Mouse (Mus musculus) thymus, adult 18-20 months (tissue): ENCODE measurements around the gene Mettl17.
"Not testable (repeated sequence)": the region's sequence is repeated elsewhere in the genome, so short reads cannot be mapped to it uniquely, and the experiment has no call there.

Experiments used
- DNase-seq, 2 experiments: peaks; one replicate each; pipeline ENCODE4 v3.0.0; 2022; ENCODE audit warnings: mixed read lengths in 2 of 2

Mettl17 gene

DNA sequence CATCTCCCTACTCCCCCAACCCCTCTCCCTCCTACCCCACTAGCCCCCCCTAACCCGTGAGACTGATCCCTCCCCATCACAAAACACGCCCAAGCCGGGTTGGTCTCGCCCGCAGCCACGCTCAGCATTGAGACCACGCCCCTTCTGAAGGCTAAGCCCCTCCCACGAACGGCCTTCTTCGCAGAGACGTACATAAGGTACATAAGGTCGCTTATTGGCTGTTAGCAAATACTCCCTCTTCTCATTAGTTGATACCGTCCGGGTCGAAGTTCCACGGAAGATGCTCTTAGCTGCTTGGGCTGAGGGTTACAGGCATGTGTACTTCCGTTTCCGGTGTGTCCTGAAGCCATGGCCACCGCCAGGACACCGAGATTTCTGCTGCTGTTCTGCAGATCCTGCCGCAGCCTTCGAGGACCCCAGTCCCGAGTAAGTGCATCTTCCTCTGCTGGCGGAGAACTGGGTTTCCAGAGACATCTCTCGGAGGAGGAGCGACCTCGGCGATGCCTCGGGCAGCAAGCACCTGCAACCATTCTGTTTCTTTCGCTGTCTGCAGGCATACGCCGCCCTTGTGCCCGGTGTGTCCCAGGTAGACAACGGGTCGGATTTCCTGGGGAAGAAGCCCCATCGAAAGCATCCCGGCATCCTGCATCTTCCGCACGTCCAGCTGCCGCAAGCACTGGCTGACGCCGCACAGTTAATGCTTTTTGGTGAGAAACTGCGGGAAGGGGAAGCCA is at the start of gene Mettl17:
Gene Mettl17 (plus strand): TSS at position 245 of the 734 bp plus-strand sequence.
- DNase-seq = peak; percentile 88 to 94

DNA sequence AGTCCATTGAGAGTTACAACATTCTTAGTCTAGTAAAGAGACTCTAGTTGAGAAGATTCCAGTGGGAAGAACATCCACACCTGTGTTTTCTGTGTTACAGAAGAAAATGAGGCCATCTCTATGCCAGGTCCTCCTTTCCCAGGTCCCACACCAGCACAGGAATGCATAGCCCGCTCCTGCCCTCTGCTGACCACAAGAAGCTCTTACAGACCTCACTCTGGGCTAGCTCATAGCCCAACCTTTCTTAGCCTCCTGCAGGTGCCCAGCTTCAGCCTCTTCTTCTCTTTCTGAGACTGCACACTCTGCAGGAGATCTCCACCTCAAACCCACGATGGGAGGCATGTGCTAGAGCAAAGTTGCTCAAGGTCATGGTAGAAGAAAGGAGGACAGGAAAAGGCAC is 46.2 kb upstream of the Mettl17 start:
- DNase-seq = not testable (repeated sequence)

DNA sequence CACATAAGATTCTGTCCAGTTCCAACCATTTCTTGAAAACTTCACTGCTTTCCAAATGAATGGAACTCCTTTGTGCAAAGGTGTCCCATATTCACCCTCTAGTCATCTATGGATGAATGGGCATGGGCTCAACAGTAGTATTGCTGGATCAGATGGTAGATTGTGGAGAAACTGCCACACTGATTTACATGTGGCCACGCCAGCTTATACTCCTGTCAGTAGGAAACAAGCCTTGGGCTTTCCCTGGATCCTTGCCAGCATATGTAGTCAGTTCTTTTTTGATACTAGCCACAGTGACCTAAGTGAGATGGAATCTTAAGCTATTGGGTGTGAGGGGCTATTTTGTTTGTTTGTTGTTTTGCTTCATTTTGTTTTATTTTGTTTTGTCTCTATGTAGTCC is 42.4 kb upstream of the Mettl17 start:
- no peak for DNase-seq

DNA sequence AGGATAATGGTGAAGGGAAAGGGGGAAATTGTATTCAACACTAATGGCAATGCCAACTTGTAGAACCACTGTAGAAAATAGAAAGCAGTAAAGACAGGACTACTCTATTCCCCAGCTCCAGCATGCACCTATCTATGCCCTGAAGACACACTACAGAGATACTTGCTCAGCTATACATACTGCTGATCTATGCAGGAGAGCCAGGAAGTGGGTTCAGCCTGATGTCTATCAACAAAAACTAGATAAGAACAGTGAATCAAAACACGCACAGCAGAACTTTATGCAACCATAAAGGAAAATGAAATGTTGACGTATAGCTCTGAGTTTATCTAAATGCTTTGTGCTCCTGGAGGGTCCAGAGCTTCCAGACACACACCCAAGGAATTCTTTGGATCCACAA is 41.9 kb upstream of the Mettl17 start:
- DNase-seq = no peak

DNA sequence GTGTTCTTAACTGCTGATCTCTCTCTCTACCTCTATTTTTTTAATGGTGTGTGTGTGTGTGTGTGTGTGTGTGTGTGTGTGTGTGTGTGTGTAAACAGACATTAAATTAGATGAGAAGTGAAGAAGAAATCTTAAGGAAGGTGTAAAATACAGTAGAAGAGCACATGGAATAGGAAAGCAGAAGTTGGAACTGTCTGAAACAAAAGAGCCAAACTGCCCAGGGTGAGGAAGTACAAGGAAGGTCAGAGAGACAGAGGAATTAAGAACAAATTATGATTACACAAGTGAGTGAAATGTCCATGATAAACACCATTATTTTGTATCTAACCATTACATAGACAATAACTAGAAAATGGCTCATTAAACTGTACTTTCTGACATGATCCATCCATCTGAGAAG is 40.8 kb upstream of the Mettl17 start:
- no peak for DNase-seq

DNA sequence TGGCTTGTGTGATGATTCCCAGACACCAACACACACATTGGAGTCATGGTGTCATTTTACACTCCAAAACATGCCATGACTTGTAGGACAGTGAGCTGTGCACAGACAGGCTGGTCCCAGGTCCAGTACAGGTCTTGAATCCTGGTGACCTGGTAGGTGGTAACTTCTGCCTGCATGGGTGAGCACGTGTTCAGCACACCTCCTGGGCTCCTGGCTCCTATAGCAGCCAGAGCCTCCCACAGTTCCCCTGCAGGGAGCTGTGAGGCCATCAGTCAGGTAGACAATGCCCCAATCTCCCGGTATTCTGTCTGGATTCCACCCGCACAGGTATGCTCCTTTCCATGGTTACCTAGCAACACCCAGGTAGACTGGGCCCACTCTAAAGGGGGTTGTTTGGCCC is 38.1 kb upstream of the Mettl17 start:
- no peak for DNase-seq

DNA sequence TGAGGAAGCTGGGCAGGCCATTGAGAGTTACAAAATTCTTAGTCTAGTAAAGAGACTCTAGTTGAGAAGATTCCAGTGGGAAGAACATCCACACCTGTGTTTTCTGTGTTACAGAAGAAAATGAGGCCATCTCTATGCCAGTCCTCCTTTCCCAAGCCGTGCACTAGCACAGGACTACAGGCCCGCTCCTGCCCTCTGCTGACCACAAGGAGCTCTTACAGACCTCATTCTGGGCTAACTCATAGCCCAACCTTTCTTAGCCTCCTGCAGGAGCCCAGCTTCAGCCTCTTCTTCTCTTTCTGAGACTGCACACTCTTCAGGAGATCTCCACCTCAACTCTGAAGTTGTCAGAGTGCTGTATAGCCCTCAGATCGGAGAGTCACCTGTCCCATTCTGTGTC is 33.6 kb upstream of the Mettl17 start:
- DNase-seq = not testable (repeated sequence)

DNA sequence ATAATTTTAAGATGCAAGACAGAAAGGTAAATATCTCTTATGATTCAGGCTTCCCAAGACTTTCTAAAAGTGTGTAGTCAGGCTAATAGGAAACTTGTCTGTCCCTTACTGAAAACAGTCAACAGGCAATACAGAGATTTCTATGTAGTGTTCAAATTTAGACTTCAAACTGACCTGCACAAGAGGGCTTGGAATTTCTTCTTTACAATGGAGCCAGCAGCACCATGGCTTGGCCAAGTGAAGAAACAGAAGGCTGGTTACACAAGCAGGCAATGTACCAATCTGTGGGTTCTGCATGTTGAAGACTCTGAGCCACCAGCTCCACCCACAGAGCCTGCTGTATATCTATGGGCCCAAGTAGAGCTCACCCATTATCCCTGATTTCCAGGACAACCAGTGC is 31.2 kb upstream of the Mettl17 start, which contains the start of gene Ear6:
Gene Ear6 (plus strand): TSS at position 301 of the 400 bp plus-strand sequence.
- DNase-seq = no peak

DNA sequence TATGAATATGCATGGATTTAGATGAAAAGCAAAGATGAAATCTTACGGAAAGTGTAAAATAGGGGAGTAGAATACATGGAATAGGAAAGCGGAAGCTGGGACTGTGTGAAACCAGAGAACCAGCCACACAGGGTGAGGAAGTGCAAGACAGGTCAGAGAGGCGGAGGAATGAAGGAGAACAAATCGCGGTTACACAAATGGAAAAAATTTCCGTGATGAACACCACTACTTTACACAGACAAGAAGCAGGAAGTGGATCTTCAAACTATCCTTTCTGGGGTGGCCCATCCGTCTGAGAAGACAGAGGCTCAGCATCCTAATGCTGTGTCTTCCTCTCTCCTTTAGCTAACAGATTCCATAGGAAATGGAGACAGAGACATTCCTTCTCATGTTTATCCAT is 29.4 kb upstream of the Mettl17 start:
- DNase-seq = not testable (repeated sequence)

DNA sequence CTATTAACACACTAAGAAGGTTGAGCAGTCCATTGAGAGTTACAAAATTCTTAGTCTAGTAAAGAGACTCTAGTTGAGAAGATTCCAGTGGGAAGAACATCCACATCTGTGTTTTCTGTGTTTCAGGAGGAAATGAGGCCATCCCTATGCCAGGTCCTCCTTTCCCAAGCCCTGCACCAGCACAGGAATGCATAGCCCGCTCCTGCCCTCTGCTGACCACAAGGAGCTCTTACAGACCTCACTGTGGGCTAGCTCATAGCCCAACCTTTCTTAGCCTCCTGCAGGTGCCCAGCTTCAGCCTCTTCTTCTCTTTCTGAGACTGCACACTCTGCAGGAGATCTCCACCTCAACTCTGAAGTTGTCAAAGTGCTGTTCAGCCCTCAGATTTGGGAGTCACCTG is 21.0 kb upstream of the Mettl17 start:
- DNase-seq = not testable (repeated sequence)

DNA sequence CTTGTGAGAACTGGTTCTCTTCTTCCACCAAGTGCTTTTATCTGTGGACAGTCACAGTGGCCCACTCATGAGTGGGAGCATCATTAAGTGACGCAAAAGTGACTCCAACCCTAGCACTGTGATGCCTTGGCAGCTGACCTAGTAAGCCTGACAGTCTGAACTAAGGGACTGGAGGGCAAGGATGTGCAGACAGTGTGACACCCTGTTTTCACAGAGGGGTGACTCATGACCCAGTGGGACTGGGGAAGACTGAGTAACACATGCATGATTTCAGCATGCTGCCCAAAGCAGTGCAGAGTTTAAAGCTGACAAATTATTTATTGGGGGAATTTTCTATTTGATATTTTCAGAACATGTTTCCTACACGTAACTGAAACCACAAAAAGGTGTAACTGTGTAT is 13.9 kb upstream of the Mettl17 start:
- DNase-seq = no peak

DNA sequence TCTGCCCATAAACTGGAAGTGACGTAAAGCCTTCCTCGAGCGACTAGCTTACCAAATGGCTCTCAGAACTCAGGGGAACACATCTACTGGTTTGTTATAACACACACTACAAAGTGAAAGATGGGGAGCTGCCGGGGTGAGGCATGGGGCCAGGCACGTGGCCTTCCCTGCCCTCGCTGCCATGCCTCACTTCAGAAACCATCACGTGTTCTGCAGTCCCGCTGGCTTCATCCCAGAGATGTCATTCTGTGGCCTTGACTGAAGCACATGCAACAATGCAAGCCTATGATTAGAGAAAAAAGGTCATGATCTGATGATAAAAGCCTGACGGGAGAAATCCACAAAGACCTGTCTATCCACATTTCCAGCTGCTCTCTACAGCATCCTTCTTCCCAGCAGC is 12.9 kb upstream of the Mettl17 start:
- DNase-seq = no peak

DNA sequence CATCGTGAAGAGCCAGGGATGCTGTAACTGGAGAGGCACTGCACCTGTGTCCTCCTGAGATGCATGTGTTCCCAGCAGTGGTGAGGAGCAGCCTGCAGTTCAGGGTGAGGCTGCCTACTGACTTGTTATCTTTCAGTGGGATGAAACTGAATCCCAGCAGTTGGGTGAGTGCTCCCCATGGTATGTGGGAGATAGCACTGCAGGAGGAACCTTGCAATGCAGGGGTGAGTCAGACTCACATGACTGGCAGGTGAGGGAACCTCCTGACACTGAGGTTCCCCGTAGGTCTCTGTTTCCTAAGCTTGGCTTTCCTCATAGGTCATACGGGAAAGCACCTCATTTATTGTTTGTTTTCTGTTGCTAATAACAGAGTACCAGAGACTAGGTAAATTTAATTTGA is 7.1 kb upstream of the Mettl17 start:
- DNase-seq = no peak

DNA sequence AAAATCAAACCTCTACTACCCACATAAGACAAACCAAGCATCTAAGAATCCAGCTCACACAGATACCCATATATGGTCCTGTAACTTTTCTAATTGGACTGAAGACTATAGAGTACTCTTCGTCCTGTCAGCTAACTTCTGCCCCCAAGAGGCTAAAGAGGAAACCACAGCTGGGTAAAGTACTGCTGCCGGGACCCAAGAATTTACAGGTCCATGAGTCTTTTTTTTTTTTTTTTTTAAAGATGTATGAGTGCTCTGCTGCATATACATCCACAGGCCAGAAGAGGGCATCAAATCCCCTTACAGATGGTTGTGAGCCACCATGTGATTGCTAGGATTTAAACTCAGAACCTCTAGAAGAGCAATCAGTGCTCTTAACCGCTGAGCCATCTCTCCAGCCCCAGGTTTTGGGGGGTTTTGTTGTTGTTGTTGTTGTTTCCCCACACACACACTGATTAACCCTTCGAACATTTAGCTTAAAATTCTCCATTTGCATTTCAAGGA is 1.1 kb upstream of the Mettl17 start:
- DNase-seq = peak; percentile 47 to 77

DNA sequence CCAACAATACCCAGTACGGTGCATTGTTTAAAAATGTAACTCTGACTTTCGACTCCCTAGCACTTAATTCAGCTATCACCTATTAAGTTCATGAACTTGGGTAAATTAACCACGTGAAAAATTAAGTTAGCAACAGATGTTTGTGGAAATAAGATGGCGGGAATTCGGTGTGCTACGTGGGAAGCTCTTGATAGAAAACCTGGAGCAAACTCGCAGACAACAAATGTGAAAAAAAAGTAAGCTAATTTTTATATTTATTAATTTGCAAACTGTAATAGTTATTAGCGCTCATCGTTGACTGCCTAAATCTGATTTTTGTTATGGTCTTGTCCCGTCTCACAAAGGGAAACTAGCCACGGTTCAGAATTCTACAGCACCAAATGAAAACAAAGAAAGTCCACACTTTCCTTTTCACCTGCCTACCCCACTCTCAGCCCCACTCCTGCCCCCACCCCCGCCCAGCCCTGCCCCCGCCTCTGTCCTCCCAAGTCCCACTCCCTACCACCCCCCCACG is 554 bp upstream of the Mettl17 start:
- DNase-seq = no peak

DNA sequence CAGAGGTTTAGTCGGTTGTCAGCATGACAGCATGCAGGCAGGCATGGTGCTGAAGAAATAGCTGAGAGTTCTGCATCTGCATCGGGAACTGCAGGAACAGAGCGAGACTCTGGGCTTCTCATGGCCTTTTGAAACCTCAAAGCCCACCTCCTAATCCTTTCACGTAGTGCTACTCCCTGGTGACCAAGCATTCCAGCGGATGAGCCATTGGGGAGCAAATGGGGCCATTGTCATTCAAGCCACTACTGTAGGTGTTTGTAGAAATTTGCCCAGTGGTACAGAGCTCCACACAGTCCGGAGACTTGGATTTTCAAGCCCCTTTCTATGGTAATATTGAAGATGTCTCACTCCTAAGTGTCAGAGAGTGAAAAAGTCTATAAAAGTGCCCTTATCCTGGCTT is 1.4 kb downstream of the Mettl17 start:
- no peak for DNase-seq

DNA sequence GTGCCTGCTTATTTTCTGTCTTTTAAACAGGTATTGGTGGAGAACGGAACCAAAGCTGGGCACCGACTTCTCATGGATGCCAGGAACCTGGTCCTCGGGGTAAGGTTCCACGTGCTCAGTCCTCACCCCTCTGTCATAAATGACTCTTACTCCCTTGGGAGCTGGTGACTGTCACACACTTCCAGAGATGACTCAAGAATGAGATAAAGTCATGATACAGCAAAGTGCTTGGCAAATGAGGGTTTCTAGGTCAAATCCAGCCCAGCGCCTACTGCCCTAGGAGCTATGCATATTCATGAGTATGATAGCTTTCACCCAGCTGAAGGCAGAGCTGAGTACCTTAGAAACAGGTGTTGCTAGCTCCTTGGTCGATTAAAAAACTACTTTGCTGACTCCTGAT is 5.2 kb downstream of the Mettl17 start:
- DNase-seq = no peak

DNA sequence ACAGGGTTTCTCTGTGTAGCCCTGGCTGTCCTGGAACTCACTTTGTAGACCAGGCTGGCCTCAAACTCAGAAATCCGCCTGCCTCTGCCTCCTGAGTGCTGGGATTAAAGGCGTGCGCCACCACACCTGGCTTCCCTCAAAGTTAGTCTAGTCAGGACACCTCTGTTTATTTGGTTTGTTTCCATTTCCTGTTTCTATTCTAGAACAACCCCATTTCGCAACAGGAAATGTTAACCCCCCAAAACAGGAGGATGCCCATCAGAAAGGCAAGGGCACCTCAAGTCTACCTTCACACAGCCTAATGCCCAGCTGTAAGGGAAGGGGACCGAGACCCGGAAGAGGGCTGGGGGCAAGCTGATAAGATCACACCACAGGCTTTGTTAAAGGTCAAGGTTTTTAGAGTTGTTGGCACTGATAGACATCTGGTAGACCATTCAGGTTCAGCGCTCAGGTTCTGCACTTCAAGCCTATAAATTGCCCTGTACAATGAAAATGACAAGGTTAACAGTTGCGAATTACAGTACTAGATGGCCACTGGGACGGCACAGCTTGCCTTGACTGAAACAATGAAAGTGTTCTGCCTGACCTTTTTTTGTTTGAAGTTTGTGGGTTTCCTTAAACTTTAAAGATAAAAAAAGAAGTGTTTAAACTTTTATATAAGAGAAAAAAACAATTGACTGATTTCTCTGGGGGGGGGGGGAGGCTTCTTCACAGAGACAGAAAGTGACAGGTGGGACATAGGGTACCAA is 7.7 kb downstream of the Mettl17 start, which contains the start of gene Slc39a2:
Gene Slc39a2 (plus strand): TSS at position 699 of the 749 bp plus-strand sequence.
- DNase-seq = no peak

DNA sequence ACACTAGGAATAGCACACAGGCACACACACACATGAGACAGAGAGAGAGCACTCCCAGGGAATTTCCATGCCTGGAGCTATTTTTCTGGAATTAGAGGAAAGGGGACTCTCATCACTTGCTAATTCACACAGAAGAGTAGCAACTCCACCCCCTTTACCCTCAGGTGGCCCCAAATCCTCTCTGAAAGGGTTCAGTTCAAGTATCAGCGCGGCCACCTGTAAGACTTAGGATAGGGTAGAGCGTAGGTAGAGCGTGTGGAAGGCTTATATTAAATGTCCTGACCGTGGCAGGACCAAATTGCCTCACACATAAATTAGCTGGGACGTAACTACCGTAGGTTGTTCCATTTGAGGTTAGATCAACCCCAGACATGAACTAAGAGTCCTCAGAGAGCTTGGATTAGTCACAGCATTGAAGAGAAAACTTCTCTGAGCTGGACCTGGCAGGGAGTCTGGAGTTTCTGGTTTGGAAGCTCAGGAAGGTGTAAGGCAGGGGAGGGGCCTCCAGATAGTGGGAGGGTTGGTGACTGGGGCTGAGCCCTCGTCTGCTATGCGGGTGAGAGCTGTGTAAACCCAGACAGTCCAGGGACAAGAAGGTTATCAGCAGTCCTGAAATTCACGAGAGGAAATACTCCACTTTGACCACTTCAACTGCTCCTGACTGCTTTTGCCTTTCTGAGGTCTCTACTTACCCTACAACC is 8.6 kb downstream of the Mettl17 start:
- no peak for DNase-seq

DNA sequence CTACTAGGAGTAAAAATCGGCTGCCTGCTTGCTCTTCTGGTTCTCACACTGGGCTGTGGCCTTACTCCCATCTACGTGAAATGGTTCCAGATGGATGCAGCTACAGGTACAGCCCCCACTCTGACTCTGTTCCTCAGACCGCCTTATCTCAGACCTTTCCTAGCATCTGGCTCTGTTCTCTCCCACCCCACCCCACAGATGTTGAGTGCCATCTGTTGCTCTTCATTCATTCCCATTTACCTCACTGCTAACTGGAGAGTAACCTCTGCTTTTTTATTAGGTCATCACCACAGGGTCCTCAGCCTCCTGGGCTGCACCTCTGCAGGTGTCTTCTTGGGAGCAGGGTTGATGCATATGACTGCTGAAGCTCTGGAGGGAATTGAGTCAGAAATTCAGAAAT is 9.2 kb downstream of the Mettl17 start:
- DNase-seq = no peak

DNA sequence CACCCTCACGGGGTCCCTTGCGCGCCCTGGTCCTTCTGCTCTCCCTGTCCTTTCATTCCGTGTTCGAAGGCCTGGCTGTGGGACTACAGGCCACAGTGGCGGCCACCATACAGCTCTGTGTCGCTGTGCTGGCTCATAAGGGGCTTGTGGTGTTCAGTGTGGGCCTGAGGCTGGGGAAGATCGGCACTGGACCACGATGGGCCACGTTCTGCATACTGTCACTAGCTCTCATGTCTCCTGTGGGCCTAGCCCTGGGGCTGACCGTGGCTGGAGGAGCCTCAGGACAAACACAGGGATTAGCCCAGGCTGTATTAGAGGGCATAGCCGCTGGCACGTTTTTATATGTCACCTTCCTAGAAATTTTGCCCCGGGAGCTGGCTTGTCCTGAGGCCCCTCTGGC is 10.4 kb downstream of the Mettl17 start:
- no peak for DNase-seq

DNA sequence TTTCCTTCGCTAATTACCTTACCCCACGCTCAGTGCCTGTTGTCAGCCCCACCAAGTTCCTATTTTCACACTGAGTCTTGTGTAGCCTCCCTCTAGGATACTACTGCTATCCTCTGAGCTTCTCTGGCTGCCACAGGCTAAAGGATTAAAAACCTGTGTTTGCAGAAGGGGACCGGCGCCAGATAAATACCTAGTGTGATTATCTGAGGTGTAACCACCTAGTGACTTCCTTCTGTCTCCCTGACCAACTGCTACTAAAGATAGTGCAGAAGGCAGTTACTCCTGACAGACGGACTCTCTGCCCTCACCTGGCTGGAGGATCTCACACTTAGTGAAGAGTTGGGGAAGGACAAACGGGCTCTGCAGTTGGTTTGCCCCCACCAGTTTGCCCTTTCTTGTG is 11.4 kb downstream of the Mettl17 start:
- no peak for DNase-seq

DNA sequence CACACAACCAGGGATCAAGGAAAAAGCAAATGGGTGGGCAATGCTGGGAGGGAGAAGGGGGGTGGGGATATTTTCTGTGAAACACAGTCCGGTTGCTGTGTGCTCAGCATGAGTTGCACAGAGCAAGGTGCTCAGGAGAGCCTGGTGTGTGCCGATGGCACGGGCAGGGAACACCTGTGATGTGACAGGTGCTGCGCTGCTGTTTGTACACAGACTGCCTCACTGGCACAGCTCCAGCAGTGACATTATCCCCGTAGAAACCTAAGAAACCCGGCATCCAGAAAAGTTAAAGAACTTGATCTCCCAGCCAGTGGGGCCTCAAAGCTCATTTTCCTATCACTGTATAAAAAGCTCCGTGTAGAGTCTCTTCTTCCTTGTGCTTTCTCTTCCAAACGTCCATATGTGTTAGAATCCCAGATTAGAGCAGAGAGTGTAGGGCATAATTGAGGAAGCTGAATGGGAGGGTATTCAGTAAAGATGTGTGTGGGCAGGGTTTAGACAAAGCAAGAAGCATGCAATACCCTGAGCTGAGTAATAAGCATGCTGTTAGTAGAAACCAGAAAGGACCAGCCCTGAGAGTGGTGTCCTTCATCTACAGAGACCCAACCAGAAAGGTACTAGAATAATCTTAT is 12.0 kb downstream of the Mettl17 start:
- no peak for DNase-seq
